Mouse (Mus musculus): ENCODE measurements around the gene Sp3. TPM values are rescaled to one million over a fixed set of nuclear protein-coding genes. Genes with fewer than 3 reads are reported as not detected.

Gene Sp3
- polyA plus RNA-seq, 2 experiments = 19.0 to 35.0 TPM

GRCm38 (mm10) chr2:72970831-72971230 lies 9.4 kb downstream of the Sp3 start:
- no peak for TF ChIP-seq CTCF (IDR thresholded peaks at IDR 0.05; ENCODE audit: low read depth)
- no peak for TF ChIP-seq EP300 (IDR thresholded peaks at IDR 0.05; ENCODE audit: low read depth)
- H3K36me3 ChIP-seq (replicated peaks; ENCODE audit: control insufficient read depth, insufficient read depth, low read depth) = peaks cover 49% of the 10 kb centered on the region
- ATAC-seq (ENCODE audit: insufficient read depth) (no peak), DNase-seq (ENCODE audit: low read depth in 3 of 3, low spot score in 3 of 3) (no peak)
- H3K4me2 ChIP-seq (ENCODE audit: low read depth) = no peak overlapping the region
- no peaks in the 10 kb centered on the region for H3K27me3 ChIP-seq (ENCODE audit: control insufficient read depth, insufficient read depth, low read length)
- H3K4me1 ChIP-seq (replicated peaks; ENCODE audit: control insufficient read depth in 2 of 2, insufficient read depth in 2 of 2, low read length in 1 of 2) = peaks cover 4 to 10% of the 10 kb centered on the region in 2 experiments
- 86% methylated on average over 6 of the region's 6 CpGs for WGBS (ENCODE audit: insufficient replicate concordance)
- no peak overlapping the region for H3K27ac ChIP-seq
- H3K4me3 ChIP-seq (ENCODE audit: insufficient read depth in 1 of 2, low read depth in 2 of 2, low read length in 2 of 2) = no peak overlapping the region
- no peak overlapping the region for H3K9ac ChIP-seq (replicated peaks)
- no peaks in the 10 kb centered on the region for H3K9me3 ChIP-seq (ENCODE audit: control insufficient read depth, low read length)

DNA sequence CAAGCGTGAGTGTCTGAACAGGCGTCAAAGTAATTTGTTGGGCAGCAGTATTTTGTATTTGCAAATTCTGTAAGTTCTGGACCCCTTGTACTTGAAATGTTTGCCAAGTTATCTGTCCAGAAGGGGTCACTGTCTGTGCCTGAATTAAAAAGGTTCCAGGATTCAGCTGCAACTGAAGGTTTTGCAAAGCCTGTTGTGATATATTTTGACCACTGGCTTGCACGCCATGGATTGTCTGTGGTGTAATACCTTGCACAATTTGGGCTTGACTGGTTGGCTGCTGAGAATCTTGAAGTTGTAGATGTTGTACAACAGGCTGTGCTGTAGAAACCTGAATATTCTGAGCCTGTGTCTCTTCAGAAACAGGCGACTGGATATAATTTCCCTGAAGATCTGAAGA lies 9.9 kb downstream of the Sp3 start:
- no peak overlapping the region for H3K4me2 ChIP-seq (ENCODE audit: low read depth)
- H3K9ac ChIP-seq (replicated peaks) = no peak overlapping the region
- peak; percentile 14; the same call in 1 of the 2 replicates for TF ChIP-seq CTCF (IDR thresholded peaks at IDR 0.05; ENCODE audit: low read depth)
- no peak for TF ChIP-seq EP300 (IDR thresholded peaks at IDR 0.05; ENCODE audit: low read depth)
- DNase-seq (ENCODE audit: low read depth in 3 of 3, low spot score in 3 of 3) (no peak), ATAC-seq (ENCODE audit: insufficient read depth) (no peak)
- 82% methylated on average over 4 of the region's 4 CpGs for WGBS (ENCODE audit: insufficient replicate concordance)
- peaks cover 45% of the 10 kb centered on the region for H3K36me3 ChIP-seq (replicated peaks; ENCODE audit: control insufficient read depth, insufficient read depth, low read depth)
- no peak overlapping the region for H3K4me3 ChIP-seq (ENCODE audit: insufficient read depth in 1 of 2, low read depth in 2 of 2, low read length in 2 of 2)
- no peak overlapping the region for H3K27ac ChIP-seq
- no peaks in the 10 kb centered on the region for H3K27me3 ChIP-seq (ENCODE audit: control insufficient read depth, insufficient read depth, low read length)
- H3K4me1 ChIP-seq (replicated peaks; ENCODE audit: control insufficient read depth in 2 of 2, insufficient read depth in 2 of 2, low read length in 1 of 2) = peaks cover 0 to 9% of the 10 kb centered on the region in 2 experiments; a peak in 3 of 4 replicates
- H3K9me3 ChIP-seq (ENCODE audit: control insufficient read depth, low read length) = no peaks in the 10 kb centered on the region

- H3K36me3 ChIP-seq (replicated peaks; ENCODE audit: control insufficient read depth, insufficient read depth, low read depth) = peaks cover 49% of the 10 kb centered on the region
- H3K27me3 ChIP-seq (ENCODE audit: control insufficient read depth, insufficient read depth, low read length) = no peaks in the 10 kb centered on the region
- no peak for TF ChIP-seq CTCF (IDR thresholded peaks at IDR 0.05; ENCODE audit: low read depth)
- no peak for TF ChIP-seq EP300 (IDR thresholded peaks at IDR 0.05; ENCODE audit: low read depth)
- no peaks in the 10 kb centered on the region for H3K9me3 ChIP-seq (ENCODE audit: control insufficient read depth, low read length)
- no peak for DNase-seq (ENCODE audit: low read depth in 3 of 3, low spot score in 3 of 3)
- no peak overlapping the region for H3K4me2 ChIP-seq (ENCODE audit: low read depth)
- no peak for ATAC-seq (ENCODE audit: insufficient read depth)
- no peak overlapping the region for H3K9ac ChIP-seq (replicated peaks)
- no peak overlapping the region for H3K27ac ChIP-seq
- peaks cover 0 to 12% of the 10 kb centered on the region in 2 experiments; a peak in 3 of 4 replicates for H3K4me1 ChIP-seq (replicated peaks; ENCODE audit: control insufficient read depth in 2 of 2, insufficient read depth in 2 of 2, low read length in 1 of 2)
- WGBS (ENCODE audit: insufficient replicate concordance) = 91% methylated on average over 1 of the region's 1 CpGs
- H3K4me3 ChIP-seq (ENCODE audit: insufficient read depth in 1 of 2, low read depth in 2 of 2, low read length in 2 of 2) = no peak overlapping the region
These were observed 11.7 kb downstream of the Sp3 start for GRCm38 (mm10) chr2:72968536-72968935.

GRCm38 (mm10) chr2:72965450-72965849 lies 14.8 kb downstream of the Sp3 start:
- no peak overlapping the region for H3K4me2 ChIP-seq (ENCODE audit: low read depth)
- peaks cover 50% of the 10 kb centered on the region for H3K36me3 ChIP-seq (replicated peaks; ENCODE audit: control insufficient read depth, insufficient read depth, low read depth)
- H3K4me3 ChIP-seq (ENCODE audit: insufficient read depth in 1 of 2, low read depth in 2 of 2, low read length in 2 of 2) = no peak overlapping the region
- no peak overlapping the region for H3K9ac ChIP-seq (replicated peaks)
- H3K27me3 ChIP-seq (ENCODE audit: control insufficient read depth, insufficient read depth, low read length) = no peaks in the 10 kb centered on the region
- ATAC-seq (ENCODE audit: insufficient read depth) = no peak
- 84% methylated on average over 2 of the region's 2 CpGs for WGBS (ENCODE audit: insufficient replicate concordance)
- H3K27ac ChIP-seq = no peak overlapping the region
- peaks cover 0 to 10% of the 10 kb centered on the region in 2 experiments; a peak in 3 of 4 replicates for H3K4me1 ChIP-seq (replicated peaks; ENCODE audit: control insufficient read depth in 2 of 2, insufficient read depth in 2 of 2, low read length in 1 of 2)
- H3K9me3 ChIP-seq (ENCODE audit: control insufficient read depth, low read length) = no peaks in the 10 kb centered on the region
- DNase-seq (ENCODE audit: low read depth in 3 of 3, low spot score in 3 of 3) = no peak
- no peak for TF ChIP-seq CTCF (IDR thresholded peaks at IDR 0.05; ENCODE audit: low read depth)

DNA sequence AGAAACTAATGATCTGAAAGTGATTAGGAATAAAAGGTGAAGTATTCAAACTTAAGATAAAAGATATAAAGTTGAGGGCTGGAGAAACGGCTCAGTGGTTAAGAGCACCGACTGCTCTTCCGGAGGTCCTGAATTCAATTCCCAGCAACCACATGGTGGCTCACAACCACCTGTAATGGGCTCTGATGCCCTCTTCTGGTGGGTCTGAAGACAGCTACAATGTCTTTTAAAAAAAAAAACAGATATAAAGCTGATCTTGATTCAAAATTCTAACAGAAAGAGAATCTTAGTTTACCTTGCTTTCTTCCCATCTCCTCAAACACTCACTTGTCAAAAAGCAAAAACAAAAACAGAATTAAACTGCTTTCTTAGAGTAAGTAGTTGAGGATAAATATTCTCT lies 23.8 kb downstream of the Sp3 start:
- no peak overlapping the region for H3K27ac ChIP-seq
- H3K9ac ChIP-seq (replicated peaks) = no peak overlapping the region
- H3K27me3 ChIP-seq (ENCODE audit: control insufficient read depth, insufficient read depth, low read length) = no peaks in the 10 kb centered on the region
- no peak overlapping the region for H3K4me3 ChIP-seq (ENCODE audit: insufficient read depth in 1 of 2, low read depth in 2 of 2, low read length in 2 of 2)
- H3K9me3 ChIP-seq (ENCODE audit: control insufficient read depth, low read length) = no peaks in the 10 kb centered on the region
- H3K4me2 ChIP-seq (ENCODE audit: low read depth) = no peak overlapping the region
- DNase-seq (ENCODE audit: low read depth in 3 of 3, low spot score in 3 of 3) = no peak
- H3K36me3 ChIP-seq (replicated peaks; ENCODE audit: control insufficient read depth, insufficient read depth, low read depth) = peaks cover 43% of the 10 kb centered on the region
- ATAC-seq (ENCODE audit: insufficient read depth) = no peak
- TF ChIP-seq EP300 (IDR thresholded peaks at IDR 0.05; ENCODE audit: low read depth) (no peak), CTCF (IDR thresholded peaks at IDR 0.05; ENCODE audit: low read depth) (peak; percentile 29)
- H3K4me1 ChIP-seq (replicated peaks; ENCODE audit: control insufficient read depth in 2 of 2, insufficient read depth in 2 of 2, low read length in 1 of 2) = peaks cover 0 to 8% of the 10 kb centered on the region in 2 experiments; a peak in 2 of 4 replicates
- 94% methylated on average over 3 of the region's 3 CpGs for WGBS (ENCODE audit: insufficient replicate concordance)
